Mouse (Mus musculus): ENCODE data around the gene Ifitm1.

Ifitm1 gene

DNA sequence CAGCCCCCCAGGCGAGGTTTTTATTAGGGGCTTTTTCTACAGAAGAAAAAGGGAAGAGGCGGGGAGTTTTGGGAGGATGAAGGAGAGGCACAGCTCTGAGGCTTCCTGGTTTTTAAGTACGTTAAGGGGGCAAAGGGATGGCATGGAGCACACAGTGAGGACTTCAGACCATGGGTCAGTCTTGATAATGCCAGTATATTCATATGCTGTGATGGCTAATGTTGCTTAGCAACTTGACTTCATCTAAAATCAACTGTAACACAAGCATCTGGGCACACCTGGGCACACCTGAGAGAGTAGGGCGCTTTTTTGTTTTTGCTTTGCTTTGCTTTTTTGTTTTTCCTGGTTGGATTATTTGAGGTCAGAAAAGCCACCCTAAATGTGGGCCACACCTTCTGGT, at the start of gene Ifitm1:
Gene Ifitm1 (plus strand): TSS at position 301 of the 400 bp plus-strand sequence.
- DNase-seq: no peak

DNA sequence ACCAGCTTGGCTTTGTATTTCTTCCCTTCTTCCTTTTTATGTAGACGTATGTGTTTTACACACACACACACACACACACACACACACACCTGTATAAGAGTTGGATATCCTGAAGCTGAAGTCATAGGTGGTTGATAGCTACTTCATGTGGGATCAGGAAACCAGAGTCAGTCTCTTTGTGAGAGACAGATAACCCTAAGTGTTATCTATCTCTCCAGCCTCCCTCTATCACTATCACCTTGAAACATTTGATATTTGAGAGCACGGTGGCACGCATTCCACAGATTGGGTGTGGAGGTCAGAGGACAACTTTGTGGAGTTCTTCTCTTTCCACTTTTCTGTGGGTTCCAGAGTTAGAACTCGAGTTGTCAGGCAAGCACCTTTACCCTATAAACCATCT, 47.1 kb upstream of the Ifitm1 start:
- no peak for DNase-seq

DNA sequence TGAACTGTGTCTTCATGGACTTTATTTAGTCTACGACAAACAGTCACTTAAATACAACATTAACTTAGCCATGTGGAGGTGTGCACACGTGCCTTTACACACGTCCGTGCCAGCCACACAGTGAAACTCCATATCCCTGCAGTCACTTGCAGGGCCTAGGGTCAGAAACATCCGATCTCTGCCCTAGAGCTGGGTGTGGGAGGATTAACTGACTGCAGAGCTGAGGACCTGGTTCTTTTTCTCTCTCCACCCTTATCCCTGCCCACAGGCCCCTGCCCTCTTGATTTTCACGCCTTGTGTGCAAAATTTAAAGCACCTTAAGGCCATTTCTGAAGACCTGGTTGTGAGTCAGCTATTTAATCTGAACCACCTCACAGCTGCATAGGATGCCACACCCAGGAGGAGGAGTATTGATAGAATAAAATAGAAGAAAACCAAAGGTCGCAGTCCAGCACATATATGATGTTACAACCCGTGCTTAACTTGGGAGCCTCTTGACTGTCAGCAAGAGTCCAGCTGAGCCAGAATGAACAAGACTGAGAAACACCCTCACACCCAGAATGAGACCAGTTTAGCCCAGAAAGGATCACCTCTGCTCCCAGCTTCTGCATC, 46.5 kb upstream of the Ifitm1 start, which contains the start of gene Nlrp6:
Gene Nlrp6 (plus strand): TSS at position 485 of the 612 bp plus-strand sequence.
- no peak for DNase-seq

GRCm38 (mm10) chr7:140921225-140921975, 45.6 kb upstream of the Ifitm1 start:
- DNase-seq: no peak

GRCm38 (mm10) chr7:140922398-140923069, 44.5 kb upstream of the Ifitm1 start:
- DNase-seq: no peak

- no peak for DNase-seq
These were observed 43.8 kb upstream of the Ifitm1 start for GRCm38 (mm10) chr7:140923070-140923775.

DNA sequence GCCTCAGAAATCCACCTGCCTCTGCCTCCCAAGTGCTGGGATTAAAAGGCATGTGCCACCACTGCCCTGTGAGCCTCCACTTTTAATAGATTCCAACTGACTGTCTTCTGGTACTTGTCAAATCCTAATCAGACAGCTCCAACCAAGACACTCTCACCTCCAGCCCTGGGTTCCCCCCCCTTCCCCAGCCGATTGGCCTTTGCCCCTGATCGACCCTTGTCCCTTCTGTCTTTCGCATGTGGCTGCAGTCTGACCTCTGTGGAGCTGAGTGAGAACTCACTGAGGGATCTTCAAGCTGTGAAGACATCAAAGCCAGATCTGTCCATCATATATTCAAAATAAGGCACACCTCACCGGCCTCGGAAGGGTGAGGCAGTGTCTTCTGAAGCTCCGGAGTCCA, 39.8 kb upstream of the Ifitm1 start:
- DNase-seq: no peak

DNA sequence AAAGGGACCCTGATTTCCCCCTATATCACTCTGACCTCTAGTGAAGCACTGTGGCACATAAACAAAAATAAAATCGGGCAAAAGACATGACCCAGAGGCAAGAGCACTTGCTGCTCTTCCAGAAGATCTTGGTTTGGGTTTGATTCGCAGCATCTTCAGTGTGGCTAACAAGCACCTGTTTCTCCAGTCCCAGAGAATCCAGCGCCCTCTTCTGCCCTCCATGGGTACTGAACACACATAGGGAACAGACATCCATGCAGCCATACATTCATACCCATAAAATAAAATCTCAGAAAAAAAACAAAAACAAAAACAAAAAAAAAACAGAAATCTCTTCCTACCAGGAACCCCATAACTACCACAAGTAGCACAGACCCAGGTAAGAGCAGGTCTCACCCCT, 28.6 kb upstream of the Ifitm1 start:
- no peak for DNase-seq

DNA sequence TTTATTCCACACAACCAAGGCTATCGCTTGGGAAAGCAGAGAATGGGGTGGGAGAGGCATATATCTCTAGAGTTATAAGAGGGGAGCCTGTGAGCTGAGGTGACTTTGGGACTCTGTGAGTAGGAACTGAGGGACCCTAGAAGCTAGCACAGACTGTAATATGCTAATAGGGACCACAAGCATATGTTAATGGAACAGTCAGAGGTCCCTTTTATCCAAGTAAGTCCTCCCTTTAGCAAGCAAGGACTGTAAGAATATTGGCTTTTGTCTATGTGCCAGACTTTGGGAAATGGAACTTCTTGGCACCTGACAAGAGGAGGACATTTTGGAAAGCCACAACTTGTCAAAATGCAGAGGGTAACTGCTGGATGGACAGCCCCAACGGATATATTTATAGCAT, 28.1 kb upstream of the Ifitm1 start:
- DNase-seq: no peak

- no peak for DNase-seq
These were observed 27.3 kb upstream of the Ifitm1 start for GRCm38 (mm10) chr7:140939669-140940171.

GRCm38 (mm10) chr7:140941222-140942051, 25.6 kb upstream of the Ifitm1 start, which contains the start of gene Pgghg:
TSS of gene Pgghg (plus strand) at chr7:140941391.
- DNase-seq: peak; percentile 66

GRCm38 (mm10) chr7:140942341-140942740, 24.7 kb upstream of the Ifitm1 start:
- DNase-seq: no peak

- DNase-seq: no peak
These were observed 24.2 kb upstream of the Ifitm1 start for GRCm38 (mm10) chr7:140942811-140943210.

GRCm38 (mm10) chr7:140943356-140943755, 23.7 kb upstream of the Ifitm1 start:
- no peak for DNase-seq

- DNase-seq: no peak
These were observed 22.8 kb upstream of the Ifitm1 start for GRCm38 (mm10) chr7:140944236-140944635.

DNA sequence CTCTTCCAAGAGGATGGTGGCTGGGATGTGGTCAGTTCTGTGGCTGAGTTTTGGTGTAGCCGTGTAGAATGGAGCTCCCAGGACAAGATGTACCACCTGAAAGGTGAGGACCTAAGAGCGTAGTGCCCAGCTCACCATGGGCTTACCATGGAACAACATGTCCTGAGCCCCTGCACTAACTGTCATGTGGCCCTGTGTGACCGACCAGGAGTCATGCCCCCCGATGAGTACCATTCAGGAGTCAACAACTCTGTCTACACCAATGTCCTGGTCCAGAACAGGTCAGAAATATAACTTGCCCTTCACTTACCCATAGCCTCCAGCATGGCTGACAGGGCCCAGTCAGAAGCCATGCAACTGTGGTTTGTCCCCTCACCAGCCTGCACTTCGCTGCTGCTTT, 21.8 kb upstream of the Ifitm1 start:
- DNase-seq: no peak

- DNase-seq: no peak
These were observed 20.7 kb upstream of the Ifitm1 start for GRCm38 (mm10) chr7:140946311-140946710.

GRCm38 (mm10) chr7:140946980-140947379, 20.0 kb upstream of the Ifitm1 start:
- no peak for DNase-seq

DNA sequence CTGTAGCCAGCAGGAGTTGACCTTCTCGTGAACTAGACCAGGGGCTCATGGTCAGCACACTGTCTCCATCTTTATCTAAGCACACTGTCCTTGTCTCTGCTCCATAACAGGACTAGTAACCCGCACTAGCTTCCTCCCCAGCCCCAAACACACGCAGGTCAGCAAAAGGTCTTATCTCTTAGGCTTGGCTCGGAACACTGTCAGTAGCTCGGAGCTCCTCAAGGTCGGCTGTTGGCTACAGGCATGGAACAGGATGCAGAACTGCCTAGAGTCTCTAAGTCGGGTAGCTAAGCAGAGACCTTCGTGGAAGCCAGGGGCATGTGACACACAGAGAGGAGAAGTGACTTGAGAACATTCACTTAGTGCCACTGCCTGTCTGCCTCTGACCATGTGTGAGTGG, 18.9 kb upstream of the Ifitm1 start:
- DNase-seq: no peak

- no peak for DNase-seq
These were observed 17.8 kb upstream of the Ifitm1 start for GRCm38 (mm10) chr7:140949255-140949654.

- no peak for DNase-seq
These were observed 17.0 kb upstream of the Ifitm1 start, which contains the start of gene Ifitm5 for GRCm38 (mm10) chr7:140949824-140950530. TSS of gene Ifitm5 (minus strand) at chr7:140950291.
